Mouse (Mus musculus): ENCODE results near the gene Gmds. TPM values are rescaled to one million over a fixed set of nuclear protein-coding genes. Genes with fewer than 3 reads are reported as not detected.

Gmds gene
- polyA plus RNA-seq, 1 experiment, result 21.2 TPM

DNA sequence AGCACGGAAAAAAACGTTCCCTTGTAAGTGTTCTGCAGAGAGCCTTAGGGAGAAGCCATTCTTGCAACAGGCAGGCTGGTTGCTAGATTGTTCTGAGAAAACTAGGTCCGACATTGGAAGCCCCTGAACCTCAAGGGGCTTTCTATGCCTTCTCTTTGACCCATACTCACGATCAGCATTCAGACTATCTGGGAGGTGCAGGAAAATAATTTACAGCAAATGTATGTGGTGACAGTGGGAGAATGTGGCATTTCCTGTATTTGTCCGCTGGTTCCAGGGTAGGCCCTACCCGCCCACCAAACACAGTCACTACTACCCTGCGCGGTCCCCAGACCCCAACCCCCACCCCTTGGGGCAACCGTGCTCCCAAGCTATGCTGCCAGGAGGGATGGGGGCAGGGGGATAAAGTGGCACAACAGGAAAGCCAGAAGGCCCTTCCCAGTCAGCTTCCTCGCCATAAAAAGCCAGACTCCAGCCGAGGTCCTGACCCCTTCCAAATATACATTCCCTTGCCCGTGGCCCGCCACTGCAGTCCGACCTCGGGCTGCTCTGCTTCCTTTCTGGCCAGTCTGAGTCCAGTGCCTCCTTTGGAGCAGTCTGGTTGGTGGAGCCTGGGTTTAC, 523.0 kb downstream of the Gmds start:
- Histone ChIP-seq H3K27ac (ENCODE audit: control insufficient read depth, insufficient read depth, low read length) (no peak overlapping the region), H3K27me3 (ENCODE audit: control insufficient read depth, insufficient read depth, low read length) (peaks cover 14% of the 10 kb centered on the region; the same call in 1 of the 2 replicates), H3K4me1 (replicated peaks; ENCODE audit: control insufficient read depth, insufficient read depth, low read length) (no peaks in the 10 kb centered on the region), H3K36me3 (ENCODE audit: control insufficient read depth, insufficient read depth, low read length) (no peaks in the 10 kb centered on the region), H3K4me3 (ENCODE audit: control insufficient read depth, insufficient read depth, low read length) (no peak overlapping the region)
- TF ChIP-seq CTCF (IDR thresholded peaks at IDR 0.05; ENCODE audit: borderline replicate concordance, control insufficient read depth, extremely low read depth, insufficient read depth, low read length, poor library complexity) (no peak), POLR2A (IDR thresholded peaks at IDR 0.05; ENCODE audit: control insufficient read depth, extremely low read depth, insufficient read depth, low read length, poor library complexity) (no peak)
- DNase-seq, result no peak
- WGBS, result 92% methylated on average over 15 of the region's 15 CpGs

DNA sequence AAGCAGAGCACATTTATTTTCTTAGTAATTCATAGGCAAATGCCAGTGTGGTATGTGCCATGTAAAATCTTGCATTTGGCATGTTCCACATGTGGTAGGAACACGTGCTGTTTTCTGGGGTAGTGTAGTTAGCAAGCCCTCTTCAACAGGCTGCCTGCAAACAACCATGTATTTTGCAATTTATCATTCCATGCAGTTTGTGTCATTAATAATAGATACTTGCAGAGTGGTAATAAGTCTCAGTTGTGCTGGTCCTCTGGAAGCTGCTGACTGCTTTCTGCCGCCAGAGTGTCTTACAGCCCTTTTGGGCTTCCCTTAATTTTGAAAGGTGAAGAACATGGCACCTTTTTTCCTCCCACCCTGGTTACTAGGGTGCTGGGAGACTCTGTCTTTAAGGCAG, 525.8 kb downstream of the Gmds start:
- Histone ChIP-seq H3K27me3 (ENCODE audit: control insufficient read depth, insufficient read depth, low read length) (peaks cover 24% of the 10 kb centered on the region), H3K4me3 (ENCODE audit: control insufficient read depth, insufficient read depth, low read length) (no peak overlapping the region), H3K27ac (ENCODE audit: control insufficient read depth, insufficient read depth, low read length) (no peak overlapping the region), H3K36me3 (ENCODE audit: control insufficient read depth, insufficient read depth, low read length) (no peaks in the 10 kb centered on the region), H3K4me1 (replicated peaks; ENCODE audit: control insufficient read depth, insufficient read depth, low read length) (peaks cover 9% of the 10 kb centered on the region)
- TF ChIP-seq CTCF (IDR thresholded peaks at IDR 0.05; ENCODE audit: borderline replicate concordance, control insufficient read depth, extremely low read depth, insufficient read depth, low read length, poor library complexity) (no peak), POLR2A (IDR thresholded peaks at IDR 0.05; ENCODE audit: control insufficient read depth, extremely low read depth, insufficient read depth, low read length, poor library complexity) (no peak)
- no peak for DNase-seq
- WGBS, result 93% methylated on average over 2 of the region's 2 CpGs

- WGBS, result 60% methylated on average over 44 of the region's 44 CpGs
- H3K27ac ChIP-seq (ENCODE audit: control insufficient read depth, insufficient read depth, low read length), result no peak overlapping the region
- no peak for TF ChIP-seq CTCF (IDR thresholded peaks at IDR 0.05; ENCODE audit: borderline replicate concordance, control insufficient read depth, extremely low read depth, insufficient read depth, low read length, poor library complexity)
- TF ChIP-seq POLR2A (IDR thresholded peaks at IDR 0.05; ENCODE audit: control insufficient read depth, extremely low read depth, insufficient read depth, low read length, poor library complexity), result no peak
- peaks cover 14% of the 10 kb centered on the region for H3K4me1 ChIP-seq (replicated peaks; ENCODE audit: control insufficient read depth, insufficient read depth, low read length)
- no peak for DNase-seq
- no peaks in the 10 kb centered on the region for H3K36me3 ChIP-seq (ENCODE audit: control insufficient read depth, insufficient read depth, low read length)
- H3K27me3 ChIP-seq (ENCODE audit: control insufficient read depth, insufficient read depth, low read length), result peaks cover 32% of the 10 kb centered on the region
- H3K4me3 ChIP-seq (ENCODE audit: control insufficient read depth, insufficient read depth, low read length), result 0 out of 2 replicates have a peak overlapping the region, but pooled peaks have one; percentile 9
Measured at GRCm38 (mm10) chr13:31811542-31812021, 527.0 kb downstream of the Gmds start.

DNA sequence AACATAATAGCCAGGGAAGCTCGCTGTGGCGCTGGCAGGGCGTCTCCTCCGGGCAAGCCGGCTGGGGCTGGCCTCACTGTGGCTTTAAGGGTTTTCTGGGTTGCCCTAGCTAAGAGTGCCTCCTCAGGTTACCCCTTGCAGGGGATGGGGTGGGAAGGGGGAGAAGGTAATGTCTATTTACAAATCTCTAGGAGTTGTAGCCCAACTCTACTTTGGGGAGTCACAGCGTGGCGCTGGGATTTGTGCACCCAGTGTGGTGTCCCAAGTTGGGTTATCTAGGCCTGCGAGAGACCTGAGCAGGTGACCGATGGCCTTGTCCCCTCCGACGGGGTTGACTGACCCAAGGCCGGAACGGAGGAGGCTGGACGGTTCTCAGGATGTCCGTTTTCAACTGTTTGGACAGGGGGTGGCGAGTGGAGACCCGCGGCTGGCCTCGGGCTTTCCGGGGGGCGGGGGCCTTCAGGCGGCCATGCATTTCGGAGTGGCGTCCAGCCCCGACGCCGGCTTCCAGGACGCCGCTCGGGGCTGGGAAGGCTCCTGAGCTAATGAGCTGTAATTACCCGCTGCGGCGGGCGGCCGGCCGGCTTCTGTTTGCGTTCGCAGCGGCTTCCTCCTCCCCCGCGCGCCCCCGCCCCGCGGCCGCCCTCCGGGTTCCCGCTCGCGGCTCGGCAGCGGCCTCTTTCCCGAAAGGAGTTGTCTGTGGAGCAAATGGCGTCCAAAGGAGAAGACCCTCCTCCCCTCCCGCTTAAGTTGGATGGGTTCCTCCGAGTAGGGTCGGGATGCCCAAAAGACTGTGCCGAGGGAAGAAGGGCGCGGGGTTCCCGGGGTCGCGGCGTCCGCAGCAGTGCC, 527.6 kb downstream of the Gmds start:
- no peak for DNase-seq
- no peak for TF ChIP-seq POLR2A (IDR thresholded peaks at IDR 0.05; ENCODE audit: control insufficient read depth, extremely low read depth, insufficient read depth, low read length, poor library complexity)
- H3K27ac ChIP-seq (ENCODE audit: control insufficient read depth, insufficient read depth, low read length), result no peak overlapping the region
- H3K4me1 ChIP-seq (replicated peaks; ENCODE audit: control insufficient read depth, insufficient read depth, low read length), result peaks cover 20% of the 10 kb centered on the region
- WGBS, result 4% methylated on average over 64 of the region's 65 CpGs
- H3K36me3 ChIP-seq (ENCODE audit: control insufficient read depth, insufficient read depth, low read length), result no peaks in the 10 kb centered on the region
- H3K27me3 ChIP-seq (ENCODE audit: control insufficient read depth, insufficient read depth, low read length), result peaks cover 38% of the 10 kb centered on the region
- 0 out of 2 replicates have a peak overlapping the region, but pooled peaks have one; percentile 9 for H3K4me3 ChIP-seq (ENCODE audit: control insufficient read depth, insufficient read depth, low read length)

DNA sequence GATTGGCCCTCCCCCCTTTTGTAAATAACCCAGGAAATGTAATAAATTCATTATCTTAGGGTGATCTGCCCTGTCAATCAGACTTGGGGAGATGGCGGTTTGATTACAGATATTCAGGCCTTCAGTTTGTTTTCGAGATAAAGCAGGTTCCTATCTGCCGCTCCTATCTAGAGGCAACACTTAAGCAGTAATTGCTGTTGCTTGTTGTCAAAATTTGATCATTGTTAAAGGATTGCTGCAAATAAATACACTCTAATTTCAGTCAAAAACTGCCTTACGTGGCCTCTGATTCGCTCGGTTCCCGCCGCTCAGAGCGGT, 528.2 kb downstream of the Gmds start:
- WGBS, result 11% methylated on average over 9 of the region's 9 CpGs
- Histone ChIP-seq H3K4me1 (replicated peaks; ENCODE audit: control insufficient read depth, insufficient read depth, low read length) (peaks cover 20% of the 10 kb centered on the region), H3K27me3 (ENCODE audit: control insufficient read depth, insufficient read depth, low read length) (peaks cover 43% of the 10 kb centered on the region), H3K27ac (ENCODE audit: control insufficient read depth, insufficient read depth, low read length) (no peak overlapping the region), H3K4me3 (ENCODE audit: control insufficient read depth, insufficient read depth, low read length) (no peak overlapping the region), H3K36me3 (ENCODE audit: control insufficient read depth, insufficient read depth, low read length) (no peaks in the 10 kb centered on the region)
- no peak for DNase-seq
- TF ChIP-seq CTCF (IDR thresholded peaks at IDR 0.05; ENCODE audit: borderline replicate concordance, control insufficient read depth, extremely low read depth, insufficient read depth, low read length, poor library complexity) (no peak), POLR2A (IDR thresholded peaks at IDR 0.05; ENCODE audit: control insufficient read depth, extremely low read depth, insufficient read depth, low read length, poor library complexity) (no peak)

DNA sequence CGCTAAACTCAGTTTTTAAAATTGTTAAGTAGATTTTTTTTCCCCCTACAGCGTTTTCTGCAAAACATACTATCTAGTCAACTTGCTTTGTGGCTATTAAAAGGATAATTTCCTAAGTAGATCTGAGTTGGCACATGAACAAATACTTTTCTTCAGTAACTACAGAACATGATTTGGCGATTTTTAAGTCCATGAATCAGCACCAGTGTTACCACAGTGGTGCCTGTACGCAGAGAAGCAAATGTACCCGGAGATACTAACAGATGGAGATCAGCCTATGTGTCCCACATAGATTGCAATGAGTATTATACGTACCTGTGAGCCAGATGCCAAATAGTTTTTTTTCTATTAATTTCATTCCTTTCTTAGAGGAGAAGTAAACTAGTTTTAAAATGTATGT, 528.8 kb downstream of the Gmds start:
- Histone ChIP-seq H3K27me3 (ENCODE audit: control insufficient read depth, insufficient read depth, low read length) (peaks cover 43% of the 10 kb centered on the region), H3K27ac (ENCODE audit: control insufficient read depth, insufficient read depth, low read length) (no peak overlapping the region), H3K36me3 (ENCODE audit: control insufficient read depth, insufficient read depth, low read length) (no peaks in the 10 kb centered on the region), H3K4me1 (replicated peaks; ENCODE audit: control insufficient read depth, insufficient read depth, low read length) (peaks cover 20% of the 10 kb centered on the region), H3K4me3 (ENCODE audit: control insufficient read depth, insufficient read depth, low read length) (no peak overlapping the region)
- DNase-seq, result no peak
- 32% methylated on average over 6 of the region's 6 CpGs for WGBS
- TF ChIP-seq POLR2A (IDR thresholded peaks at IDR 0.05; ENCODE audit: control insufficient read depth, extremely low read depth, insufficient read depth, low read length, poor library complexity) (no peak), CTCF (IDR thresholded peaks at IDR 0.05; ENCODE audit: borderline replicate concordance, control insufficient read depth, extremely low read depth, insufficient read depth, low read length, poor library complexity) (no peak)

Measured in thymus, adult 2 months (tissue).